Mouse (Mus musculus): ENCODE data around the gene Tnfrsf13b. TPM values are rescaled to one million over a fixed set of nuclear protein-coding genes. Genes with fewer than 3 reads are reported as not detected.
A peak's percentile ranks its signal among the peaks of the same experiment; 100 is the strongest.
"Not testable (repeated sequence)": the region's sequence is repeated elsewhere in the genome, so short reads cannot be mapped to it uniquely, and the experiment has no call there.

The Tnfrsf13b gene
- total RNA-seq, 2 experiments from 2014 or later, result 0.61 to 1.2 TPM

DNA sequence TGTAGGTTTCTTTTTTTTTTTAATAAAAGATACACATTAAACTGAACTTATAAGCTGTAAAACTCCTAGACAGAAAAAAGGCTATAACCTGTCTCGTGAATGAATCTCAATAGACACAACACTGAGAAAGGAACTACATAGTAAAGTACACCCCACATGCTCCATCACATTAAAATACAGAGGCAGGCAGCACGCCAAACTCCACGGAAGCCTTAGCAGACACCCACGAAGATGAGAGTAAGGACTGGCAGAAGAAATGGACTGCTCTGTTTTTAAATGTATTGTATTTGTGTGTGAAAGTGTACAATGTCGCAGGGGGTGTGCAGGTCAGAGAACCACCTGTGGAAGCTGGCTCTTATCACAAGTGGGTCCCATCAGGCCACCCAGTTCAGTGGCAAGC lies 43.6 kb downstream of the Tnfrsf13b start:
- DNase-seq, result no peak

DNA sequence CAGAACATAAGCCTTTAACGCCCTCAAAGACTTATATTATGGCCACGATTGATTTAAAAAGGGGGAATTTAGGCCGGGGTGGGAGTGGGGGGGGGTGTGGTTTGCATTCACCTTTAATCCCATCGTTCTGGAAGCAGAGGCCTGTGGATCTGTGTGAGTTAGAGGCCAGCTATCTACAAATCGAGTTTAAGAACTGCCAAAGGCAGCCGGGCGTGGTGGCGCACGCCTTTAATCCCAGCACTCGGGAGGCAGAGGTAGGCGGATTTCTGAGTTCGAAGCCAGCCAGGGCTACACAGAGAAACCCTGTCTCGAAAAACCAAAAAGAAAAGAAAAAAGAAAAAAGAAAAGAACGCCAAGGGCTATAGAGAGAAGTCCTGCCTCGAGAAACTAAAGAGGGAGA lies 46.9 kb downstream of the Tnfrsf13b start:
- not testable (repeated sequence) for DNase-seq

DNA sequence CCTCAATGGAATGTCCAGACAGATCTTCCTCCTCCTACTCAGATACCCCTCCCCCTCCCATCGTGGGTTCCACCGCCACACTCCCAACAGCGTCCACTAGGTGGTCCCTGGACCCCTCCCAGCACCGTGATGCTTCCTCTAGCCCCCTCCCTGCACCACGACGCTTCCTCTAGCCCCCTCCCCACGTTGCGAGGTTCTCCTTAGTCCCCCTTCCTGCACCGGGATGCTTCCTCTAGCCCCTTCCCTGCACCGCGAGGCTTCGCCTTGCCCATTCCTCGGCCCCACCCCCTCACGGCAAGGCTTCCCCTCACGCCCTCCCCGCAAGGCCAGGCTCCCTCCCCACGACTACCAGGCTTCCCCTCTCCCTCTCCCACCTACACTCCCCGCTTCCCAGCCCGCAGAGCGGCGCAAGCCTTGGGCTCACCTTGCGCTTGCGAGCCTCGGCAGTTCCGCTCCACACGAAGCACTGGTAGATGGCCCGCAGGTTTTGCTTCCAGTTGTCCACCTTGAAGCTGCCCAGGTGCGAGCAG lies 47.8 kb downstream of the Tnfrsf13b start:
- peak; percentile 61 for DNase-seq

DNA sequence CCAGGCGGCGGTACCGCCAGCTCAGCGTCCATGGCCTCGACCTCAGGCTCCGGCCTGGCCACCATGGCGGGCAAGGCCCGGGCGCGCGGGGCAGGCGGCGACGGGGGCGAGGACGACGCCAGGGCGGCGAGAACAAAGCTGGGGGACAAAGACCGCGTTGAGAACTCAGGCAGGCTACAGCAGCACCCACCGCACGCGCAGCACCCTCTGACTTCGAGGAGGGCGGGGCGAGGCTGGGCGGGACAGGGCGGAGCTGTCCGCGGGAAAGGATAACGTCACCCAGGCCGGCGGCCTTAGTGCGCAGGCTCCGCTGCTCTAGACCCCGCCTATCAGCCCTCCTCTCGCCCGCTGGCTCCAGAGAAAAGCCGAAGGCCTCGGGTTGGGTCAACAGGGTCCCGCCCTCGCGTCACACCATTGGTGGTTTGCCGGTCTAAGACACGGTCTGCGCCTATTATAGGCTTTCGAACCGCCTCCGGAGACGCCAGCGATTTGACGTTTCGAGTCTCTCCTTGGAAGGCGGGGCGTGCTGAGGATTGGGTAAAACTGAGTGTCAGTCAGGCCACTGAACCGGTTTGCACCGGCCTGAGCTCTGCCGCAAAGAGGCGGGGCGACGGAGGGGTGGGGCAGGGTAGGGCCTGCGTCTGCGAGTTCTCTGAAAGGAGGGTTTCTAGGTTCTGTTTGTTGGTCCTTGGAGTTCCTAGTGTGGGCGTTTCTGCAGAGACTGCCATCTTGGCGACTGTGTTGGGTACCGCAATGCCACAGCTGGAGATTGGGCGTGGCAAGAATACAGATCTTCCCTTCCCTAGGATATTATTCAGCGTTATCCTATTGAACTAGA lies 48.5 kb downstream of the Tnfrsf13b start, which contains the start of gene Usp22:
Gene Usp22, minus strand, starts transcription at position 235 of the 838 bp plus-strand sequence.
- peak; percentile 97 for DNase-seq

DNA sequence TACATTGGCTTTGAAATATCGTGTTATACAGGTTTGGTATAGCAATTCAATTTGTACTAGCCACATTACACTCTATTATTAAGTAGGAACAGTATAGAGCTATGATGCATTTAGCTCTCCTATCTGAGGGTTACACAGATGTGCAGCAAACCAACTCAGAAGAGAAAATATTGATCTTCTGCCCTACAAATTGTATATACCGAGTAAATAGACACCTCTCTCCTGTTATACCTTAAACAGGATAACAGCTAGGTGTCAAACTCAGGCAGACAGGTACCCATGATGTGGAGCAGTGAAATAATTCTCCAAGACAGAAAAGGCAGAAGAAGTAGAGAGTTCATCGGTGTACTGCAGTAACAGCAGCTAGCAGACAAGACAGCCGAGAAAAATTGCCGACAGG lies 49.2 kb downstream of the Tnfrsf13b start:
- no peak for DNase-seq

DNA sequence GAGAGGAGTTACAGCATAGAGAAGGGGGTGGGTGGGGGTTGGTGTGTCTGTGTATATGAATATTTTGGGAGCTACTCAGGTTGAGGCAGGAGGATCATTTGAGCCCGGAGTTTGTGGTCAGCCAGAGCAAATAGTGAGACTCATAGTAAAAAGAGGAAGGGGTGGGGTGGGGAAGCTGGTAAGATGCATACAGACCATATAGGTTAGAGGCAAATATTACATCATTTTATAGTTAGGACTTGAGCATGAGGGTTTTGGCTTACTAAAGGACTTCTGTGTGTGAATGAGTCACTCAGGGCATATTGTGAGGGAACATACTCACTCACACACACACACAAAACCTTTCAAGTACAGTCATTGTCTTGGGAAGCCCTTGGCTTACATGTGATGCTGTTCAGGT lies 49.8 kb downstream of the Tnfrsf13b start:
- no peak for DNase-seq

DNA sequence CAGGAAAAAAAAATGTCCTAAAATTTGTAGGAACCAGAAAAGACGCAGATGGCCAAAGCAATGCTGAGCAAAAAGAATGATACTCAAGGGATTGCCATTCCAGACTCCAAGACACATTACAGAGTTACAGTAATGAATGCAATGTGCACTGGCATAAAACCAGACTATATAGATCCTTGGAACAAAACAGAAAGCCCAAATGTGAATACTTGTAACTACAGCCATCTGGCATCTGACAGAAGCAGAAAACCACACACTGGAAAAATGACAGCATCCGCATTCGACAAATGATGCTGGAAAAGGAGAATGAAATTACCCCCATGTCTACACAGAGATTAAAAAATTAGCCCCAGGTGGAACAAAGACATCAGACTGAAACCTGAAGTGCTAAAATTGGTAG lies 53.8 kb downstream of the Tnfrsf13b start:
- DNase-seq, result no peak

DNA sequence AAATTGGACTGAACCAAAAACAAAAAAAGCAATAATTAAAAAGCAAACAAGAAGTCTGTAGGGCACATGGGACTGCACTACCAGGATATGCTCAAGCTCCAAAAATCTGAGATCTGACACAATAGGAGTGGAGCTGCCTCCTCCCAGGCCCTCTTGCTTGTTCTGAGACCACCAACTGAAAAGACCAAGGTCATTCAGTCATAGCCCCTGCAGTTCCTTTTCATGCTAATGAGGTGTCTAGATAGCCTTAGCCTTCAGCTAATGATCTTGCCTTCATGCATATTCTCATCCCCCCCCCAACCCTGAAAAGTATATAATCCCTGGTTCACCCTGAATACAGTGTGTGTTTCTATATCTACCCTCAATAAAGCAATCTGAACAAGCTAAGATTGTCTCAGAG lies 55.1 kb downstream of the Tnfrsf13b start:
- DNase-seq, result no peak

DNA sequence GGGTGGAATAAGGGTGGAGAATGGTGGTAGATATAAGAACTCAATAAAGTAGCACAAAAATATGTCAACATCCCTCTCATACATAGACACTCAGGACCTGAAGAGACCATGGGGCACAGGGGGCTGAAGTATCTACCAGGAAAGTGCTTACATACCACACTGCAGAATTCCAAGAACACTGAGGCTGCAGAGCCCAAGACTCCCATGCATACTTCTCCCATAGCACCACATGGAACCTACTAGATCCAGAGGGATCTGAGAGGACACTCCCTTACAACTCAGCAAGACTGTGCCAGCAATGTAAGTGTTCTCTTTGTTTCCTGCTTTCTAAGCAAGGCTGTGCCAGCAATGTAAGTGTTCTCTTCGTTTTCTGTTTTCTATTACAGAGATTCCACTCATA lies 57.3 kb downstream of the Tnfrsf13b start:
- no peak for DNase-seq

DNA sequence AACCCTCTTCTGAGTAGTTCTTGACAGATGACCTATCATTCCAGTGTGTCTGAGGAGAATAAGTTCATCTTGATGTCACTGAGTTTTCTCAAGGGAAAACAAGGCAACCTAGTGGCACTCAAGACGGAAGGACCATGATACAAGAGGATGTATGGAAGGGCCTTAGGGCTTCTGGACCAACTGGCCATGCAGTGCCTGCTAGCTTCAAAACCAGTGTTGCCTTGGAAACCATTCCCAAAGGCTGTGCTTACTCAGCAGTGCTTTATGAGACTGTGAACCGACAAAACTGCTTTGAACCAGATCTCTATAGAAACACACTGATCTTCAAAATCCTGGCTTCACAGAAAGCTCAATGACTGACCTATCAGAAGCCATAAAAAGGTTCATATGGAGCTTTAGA lies 64.2 kb downstream of the Tnfrsf13b start:
- DNase-seq, result no peak

DNA sequence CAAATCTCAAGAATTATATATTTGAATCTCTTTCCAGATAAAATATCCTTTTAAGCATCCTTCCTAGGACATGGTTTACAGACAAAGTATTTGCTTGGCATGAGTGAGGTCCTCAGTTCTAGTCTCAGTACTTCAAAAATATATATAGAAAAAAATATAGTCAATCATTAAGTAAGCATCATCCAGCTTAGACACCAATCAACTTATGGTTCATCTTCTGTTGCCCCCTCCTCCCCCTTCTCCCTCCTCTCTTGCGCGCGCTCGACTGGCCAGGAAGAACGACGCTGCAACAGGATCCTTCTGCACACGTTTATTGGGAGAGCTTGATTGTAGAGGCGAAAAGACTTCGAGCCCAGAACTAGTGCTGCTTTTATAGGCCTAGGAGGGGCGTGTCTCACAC lies 65.6 kb downstream of the Tnfrsf13b start:
- DNase-seq, result not testable (repeated sequence)

DNA sequence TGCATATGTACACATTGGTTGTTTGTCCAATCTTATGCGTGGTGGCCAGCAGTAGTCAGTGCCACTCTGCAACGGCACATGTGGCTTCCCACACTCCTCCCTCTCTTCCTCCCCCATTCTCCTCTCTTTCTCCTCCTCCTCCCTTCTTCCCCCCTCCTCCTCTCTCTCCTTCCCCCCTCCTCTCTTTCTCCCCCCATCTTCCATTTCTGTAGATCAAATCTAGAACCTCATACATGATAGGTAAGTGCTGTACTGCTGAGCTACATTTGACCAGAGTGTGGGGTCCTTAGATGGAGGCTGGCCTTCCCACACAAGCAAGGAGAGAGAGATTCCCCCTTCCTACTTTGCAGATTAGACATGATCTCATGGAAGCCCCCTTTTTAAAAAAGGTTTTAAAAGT lies 66.2 kb downstream of the Tnfrsf13b start:
- no peak for DNase-seq

DNA sequence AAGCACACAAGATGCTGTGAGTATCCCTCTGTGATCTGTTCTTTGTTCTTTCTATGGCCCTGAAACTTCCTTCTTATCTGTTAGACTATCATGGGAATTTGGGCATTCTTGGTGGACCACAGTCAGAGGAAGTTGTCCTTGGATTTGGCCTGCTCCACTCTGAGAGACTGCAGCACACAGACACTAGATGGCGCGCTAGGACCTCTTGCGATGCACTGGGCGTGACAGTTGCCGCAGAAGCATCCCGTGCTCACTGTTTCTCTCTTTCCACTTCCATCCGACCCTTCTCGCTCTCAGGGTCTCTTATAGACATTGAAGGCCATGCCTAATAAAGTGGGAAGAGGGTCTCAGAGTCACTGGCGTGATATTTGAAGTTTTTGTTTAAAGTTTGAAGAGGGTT lies 66.8 kb downstream of the Tnfrsf13b start:
- DNase-seq, result peak; percentile 88

DNA sequence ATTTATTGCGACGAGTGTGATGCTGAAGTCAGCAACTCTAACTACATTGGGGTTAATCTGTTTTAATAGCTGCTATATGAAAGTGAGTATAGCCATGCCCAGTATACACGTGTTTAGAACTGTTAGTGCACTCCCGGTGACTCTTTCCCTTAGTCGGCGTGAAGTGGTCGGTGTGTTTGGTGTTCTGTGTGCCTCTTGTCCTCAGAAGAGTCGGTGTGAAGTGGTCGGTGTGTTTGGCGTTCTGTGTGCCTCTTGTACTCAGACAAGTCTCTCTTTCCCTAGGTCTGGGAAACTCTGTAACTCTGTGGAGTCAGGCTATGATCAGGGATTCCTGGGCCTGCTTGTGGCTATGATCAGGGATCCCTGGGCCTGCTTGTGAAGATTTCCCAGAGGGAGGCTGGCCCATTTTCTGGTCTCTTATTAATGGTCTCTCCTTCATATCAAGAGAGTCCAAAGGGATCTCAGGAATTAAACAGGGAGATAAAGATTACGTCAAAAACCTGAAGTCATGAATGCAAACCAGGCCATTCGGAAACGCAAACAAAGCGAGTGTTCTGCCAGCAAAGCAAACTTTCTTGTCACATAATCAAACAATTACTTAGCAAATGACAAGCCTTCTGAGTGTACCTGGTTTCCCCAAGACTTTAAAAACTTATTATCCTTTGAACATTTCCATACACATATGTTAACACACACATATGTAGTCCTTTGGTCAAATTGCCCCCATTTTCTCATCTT lies 70.2 kb downstream of the Tnfrsf13b start:
- no peak for DNase-seq

DNA sequence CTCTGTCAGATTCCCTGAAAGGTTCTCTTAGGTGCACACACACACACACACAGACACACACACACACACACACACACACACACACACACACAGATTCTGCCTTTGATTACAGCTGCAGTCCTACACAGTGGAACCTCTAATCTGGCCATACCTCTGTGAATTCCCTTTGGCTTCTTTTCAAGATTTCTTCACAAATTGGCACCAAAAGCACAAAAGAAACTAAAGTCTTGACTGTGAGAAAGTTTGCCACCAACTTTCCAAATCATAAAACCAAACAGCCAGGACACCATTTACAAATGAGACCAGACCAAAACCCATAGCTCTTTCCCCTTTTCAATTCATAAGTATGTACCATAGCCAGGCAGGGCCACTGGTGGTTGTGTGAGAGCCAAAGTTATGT lies 71.4 kb downstream of the Tnfrsf13b start:
- no peak for DNase-seq

Other genes with a start within 250 kb of the Tnfrsf13b start
- gene Tmem11, start 247.5 kb upstream of the Tnfrsf13b start, total RNA-seq (2021), result 10 to 100 TPM; 40.4 to 45.0 TPM
- gene Natd1, start 212.0 kb upstream of the Tnfrsf13b start, total RNA-seq (2021), result 10 to 100 TPM; 12.4 to 16.8 TPM
- gene Map2k3, start 194.7 kb upstream of the Tnfrsf13b start, total RNA-seq (2021), result 100 to 1,000 TPM; 106 to 115 TPM
- 10 to 100 TPM; 21.6 to 33.9 TPM for gene Kcnj12, start 104.2 kb upstream of the Tnfrsf13b start, total RNA-seq (2021)
- gene Usp22, start 48.3 kb downstream of the Tnfrsf13b start, total RNA-seq (2021), result 10 to 100 TPM; 28.1 to 39.3 TPM
- gene Aldh3a1, start 80.8 kb downstream of the Tnfrsf13b start, total RNA-seq (2021), result under 1 TPM; 0.23 to 0.34 TPM
- gene Aldh3a2, start 140.7 kb downstream of the Tnfrsf13b start, total RNA-seq (2021), result 10 to 100 TPM; 18.6 to 22.6 TPM
- not detected for gene Slc47a2, start 216.1 kb downstream of the Tnfrsf13b start, total RNA-seq (2021)

Data from gastrocnemius, postnatal 10 days (tissue).